Mouse (Mus musculus) lung, postnatal 0 days (tissue): Measurements from ENCODE around the gene Susd1.

Source experiments
- CTCF ChIP-seq: IDR thresholded peaks from 2 replicates; pipeline ENCODE4 v1.5.1; 2016; ENCODE audit warnings: antibody characterized with exemption, mild to moderate bottlenecking
- EP300 ChIP-seq: IDR thresholded peaks from 2 replicates; pipeline ENCODE4 v1.6.1; 2016; ENCODE audit warnings: antibody characterized with exemption, mild to moderate bottlenecking, control low read depth

GRCm38 (mm10) chr4:59282137-59282536, 156.3 kb downstream of the Susd1 start:
- TF ChIP-seq CTCF (no peak), EP300 (no peak)
